Mouse (Mus musculus): ENCODE data around the gene Tgfa.

Tgfa gene

DNA sequence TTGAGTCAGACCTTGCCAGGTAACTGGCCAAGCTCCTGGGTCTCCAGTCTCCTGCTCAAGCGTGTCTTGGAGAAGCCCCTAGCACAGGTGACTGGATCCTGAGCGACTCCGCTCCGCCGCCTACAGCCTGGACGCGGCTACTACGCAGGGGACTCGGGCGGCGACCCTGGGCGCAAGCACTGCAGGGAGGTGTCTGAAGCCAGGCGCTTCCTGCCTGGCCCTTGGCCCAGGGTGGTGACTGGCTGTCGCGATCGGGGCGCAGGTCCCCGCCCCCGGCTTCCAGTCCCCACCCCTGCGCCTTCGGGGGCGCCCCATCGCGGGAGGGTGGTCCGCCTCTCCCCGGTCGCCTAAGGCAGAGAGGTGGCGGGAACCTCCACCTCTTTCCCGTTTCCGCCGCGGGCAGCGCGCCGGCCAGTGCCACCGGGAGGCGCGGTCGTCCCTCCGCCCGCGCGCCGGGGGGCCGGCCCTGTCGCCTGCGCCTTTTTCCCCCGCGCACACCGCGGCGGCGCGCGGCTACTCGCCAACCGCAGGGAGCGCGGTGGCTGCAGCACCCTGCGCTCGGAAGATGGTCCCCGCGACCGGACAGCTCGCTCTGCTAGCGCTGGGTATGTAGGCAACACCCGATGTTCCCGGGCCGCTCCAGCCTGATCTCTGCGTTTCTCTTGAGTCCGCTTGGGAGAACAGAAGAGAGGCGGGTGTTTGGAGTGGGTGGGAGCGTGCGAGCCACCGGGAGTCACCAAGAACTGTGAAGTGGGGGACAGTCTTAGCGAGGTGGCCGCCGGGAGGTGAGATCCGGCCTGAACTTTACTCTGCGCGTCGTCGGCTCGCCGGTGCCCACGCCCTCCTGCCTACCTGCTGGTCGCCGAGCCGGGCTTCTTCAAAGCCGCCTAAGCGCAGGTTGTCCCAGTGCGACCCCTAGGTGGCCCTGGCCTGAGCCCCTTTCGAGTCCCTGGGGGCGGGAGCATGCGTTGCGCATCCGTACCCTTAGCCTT, at the start of gene Tgfa:
Gene Tgfa, plus strand, starts transcription at position 283 of the 992 bp plus-strand sequence.
- TF ChIP-seq NANOG (IDR thresholded peaks at IDR 0.05; ENCODE audit: borderline replicate concordance, low read length) (no peak), CTCF (conservative IDR thresholded peaks at IDR 0.05; ENCODE audit: low read length) (peak; percentile 23)
- peak within 1 kb of the TSS; percentile 84 for H3K4me3 ChIP-seq (replicated peaks; ENCODE audit: low read length)
- no peaks in the 10 kb centered on the region for H3K36me3 ChIP-seq (ENCODE audit: insufficient read depth, low read length)
- peaks cover 17% of the 10 kb centered on the region for H3K4me1 ChIP-seq (replicated peaks; ENCODE audit: low read depth, low read length)
- no peaks in the 10 kb centered on the region for H3K9me3 ChIP-seq (ENCODE audit: low read length)
- peaks cover 67% of the 10 kb centered on the region for H3K27me3 ChIP-seq (ENCODE audit: insufficient read depth, low read length)

- H3K36me3 ChIP-seq (ENCODE audit: insufficient read depth, low read length), result no peaks in the 10 kb centered on the region
- TF ChIP-seq NANOG (IDR thresholded peaks at IDR 0.05; ENCODE audit: borderline replicate concordance, low read length), result no peak
- no peak for TF ChIP-seq POU5F1 (IDR thresholded peaks at IDR 0.05; ENCODE audit: borderline replicate concordance, low read length)
- TF ChIP-seq CTCF (conservative IDR thresholded peaks at IDR 0.05; ENCODE audit: low read length), result no peak
- no peak overlapping the region for H3K4me3 ChIP-seq (replicated peaks; ENCODE audit: low read length)
- no peaks in the 10 kb centered on the region for H3K4me1 ChIP-seq (replicated peaks; ENCODE audit: low read depth, low read length)
- peaks cover 13% of the 10 kb centered on the region for H3K9me3 ChIP-seq (ENCODE audit: low read length)
- H3K27me3 ChIP-seq (ENCODE audit: insufficient read depth, low read length), result peaks cover 7% of the 10 kb centered on the region; the same call in 1 of the 2 replicates
Measured at GRCm38 (mm10) chr6:86148518-86148917, 46.5 kb upstream of the Tgfa start.

DNA sequence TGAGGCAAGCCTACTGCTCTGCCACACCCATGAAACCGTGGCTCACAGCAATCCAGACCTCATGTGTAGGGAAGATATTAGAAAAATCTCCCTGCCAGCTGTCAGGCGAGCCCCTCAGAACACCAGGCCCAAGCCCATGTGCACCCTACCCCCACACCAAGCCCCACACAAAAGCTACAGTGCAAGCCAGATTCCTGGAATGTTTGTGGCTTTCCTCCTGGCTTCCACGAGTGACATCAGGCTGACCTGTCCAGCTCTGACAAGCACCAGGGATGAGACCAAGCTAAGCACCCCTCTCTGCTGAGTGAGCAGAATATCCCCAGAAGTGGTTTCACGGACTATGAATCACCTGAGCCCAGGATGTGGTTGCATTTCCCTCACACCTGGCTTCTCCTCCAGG, 46.0 kb upstream of the Tgfa start:
- H3K4me1 ChIP-seq (replicated peaks; ENCODE audit: low read depth, low read length), result no peaks in the 10 kb centered on the region
- peaks cover 9% of the 10 kb centered on the region; the same call in 1 of the 2 replicates for H3K27me3 ChIP-seq (ENCODE audit: insufficient read depth, low read length)
- H3K9me3 ChIP-seq (ENCODE audit: low read length), result peaks cover 13% of the 10 kb centered on the region
- TF ChIP-seq POU5F1 (IDR thresholded peaks at IDR 0.05; ENCODE audit: borderline replicate concordance, low read length) (no peak), CTCF (conservative IDR thresholded peaks at IDR 0.05; ENCODE audit: low read length) (no peak), NANOG (IDR thresholded peaks at IDR 0.05; ENCODE audit: borderline replicate concordance, low read length) (no peak)
- H3K4me3 ChIP-seq (replicated peaks; ENCODE audit: low read length), result no peak overlapping the region
- no peaks in the 10 kb centered on the region for H3K36me3 ChIP-seq (ENCODE audit: insufficient read depth, low read length)

GRCm38 (mm10) chr6:86152676-86153075, 42.3 kb upstream of the Tgfa start:
- no peaks in the 10 kb centered on the region for H3K36me3 ChIP-seq (ENCODE audit: insufficient read depth, low read length)
- H3K9me3 ChIP-seq (ENCODE audit: low read length), result peaks cover 8% of the 10 kb centered on the region; the same call in 1 of the 2 replicates
- TF ChIP-seq CTCF (conservative IDR thresholded peaks at IDR 0.05; ENCODE audit: low read length) (no peak), POU5F1 (IDR thresholded peaks at IDR 0.05; ENCODE audit: borderline replicate concordance, low read length) (no peak), NANOG (IDR thresholded peaks at IDR 0.05; ENCODE audit: borderline replicate concordance, low read length) (no peak)
- peaks cover 25% of the 10 kb centered on the region; the same call in 1 of the 2 replicates for H3K27me3 ChIP-seq (ENCODE audit: insufficient read depth, low read length)
- H3K4me1 ChIP-seq (replicated peaks; ENCODE audit: low read depth, low read length), result peaks cover 9% of the 10 kb centered on the region
- no peak overlapping the region for H3K4me3 ChIP-seq (replicated peaks; ENCODE audit: low read length)

DNA sequence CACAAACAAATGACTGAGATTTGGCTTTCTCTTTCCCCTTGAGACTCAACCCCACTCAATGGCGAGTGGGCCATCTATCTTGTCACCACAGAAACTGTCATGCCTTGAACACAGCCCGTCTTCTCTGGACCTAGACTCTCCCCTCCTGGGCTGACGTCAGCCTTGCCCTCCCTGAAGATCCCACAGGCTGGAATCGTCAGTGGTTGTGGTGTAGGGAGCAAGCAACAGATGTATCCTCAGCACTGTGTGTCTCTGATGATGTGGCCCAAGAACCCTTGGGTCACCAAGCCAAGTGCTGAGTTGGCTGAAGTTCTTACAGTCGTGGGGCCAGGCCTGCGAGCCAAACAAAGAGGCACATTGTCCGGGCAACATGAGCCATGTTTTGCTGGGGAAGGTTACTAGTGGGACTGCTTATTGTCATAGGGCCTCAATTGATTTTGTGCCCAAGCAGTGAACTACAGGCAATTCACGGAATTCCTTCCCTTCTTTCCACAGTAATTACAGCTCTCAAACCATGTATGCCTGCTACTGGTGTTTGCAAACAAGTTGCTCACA, 41.5 kb upstream of the Tgfa start:
- TF ChIP-seq CTCF (conservative IDR thresholded peaks at IDR 0.05; ENCODE audit: low read length), result no peak
- no peak for TF ChIP-seq POU5F1 (IDR thresholded peaks at IDR 0.05; ENCODE audit: borderline replicate concordance, low read length)
- TF ChIP-seq NANOG (IDR thresholded peaks at IDR 0.05; ENCODE audit: borderline replicate concordance, low read length), result no peak
- H3K27me3 ChIP-seq (ENCODE audit: insufficient read depth, low read length), result peaks cover 25% of the 10 kb centered on the region; the same call in 1 of the 2 replicates
- H3K9me3 ChIP-seq (ENCODE audit: low read length), result peaks cover 8% of the 10 kb centered on the region; the same call in 1 of the 2 replicates
- H3K36me3 ChIP-seq (ENCODE audit: insufficient read depth, low read length), result no peaks in the 10 kb centered on the region
- peaks cover 11% of the 10 kb centered on the region for H3K4me1 ChIP-seq (replicated peaks; ENCODE audit: low read depth, low read length)
- no peak overlapping the region for H3K4me3 ChIP-seq (replicated peaks; ENCODE audit: low read length)

DNA sequence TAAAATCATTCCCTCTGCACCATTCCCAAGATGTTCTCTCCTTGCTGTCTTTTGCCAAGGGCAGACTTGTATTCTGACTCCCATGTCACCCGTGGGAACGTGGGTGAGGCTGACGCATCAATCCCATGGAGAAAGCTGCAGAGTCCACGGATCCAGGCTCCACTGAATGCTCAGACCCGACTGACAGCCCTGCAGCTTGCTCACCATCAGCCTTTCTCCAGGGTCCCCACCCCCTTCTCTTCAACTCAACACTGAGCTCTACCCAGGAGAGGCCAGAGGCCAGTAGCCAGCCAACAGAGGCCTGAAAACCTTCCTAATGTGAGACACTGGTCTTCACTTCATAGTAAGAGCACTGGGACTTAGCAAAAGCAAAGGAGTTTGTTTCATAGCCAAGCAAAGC, 41.0 kb upstream of the Tgfa start:
- H3K36me3 ChIP-seq (ENCODE audit: insufficient read depth, low read length), result no peaks in the 10 kb centered on the region
- H3K4me3 ChIP-seq (replicated peaks; ENCODE audit: low read length), result no peak overlapping the region
- peaks cover 25% of the 10 kb centered on the region; the same call in 1 of the 2 replicates for H3K27me3 ChIP-seq (ENCODE audit: insufficient read depth, low read length)
- H3K4me1 ChIP-seq (replicated peaks; ENCODE audit: low read depth, low read length), result peaks cover 11% of the 10 kb centered on the region
- TF ChIP-seq NANOG (IDR thresholded peaks at IDR 0.05; ENCODE audit: borderline replicate concordance, low read length) (no peak), CTCF (conservative IDR thresholded peaks at IDR 0.05; ENCODE audit: low read length) (no peak), POU5F1 (IDR thresholded peaks at IDR 0.05; ENCODE audit: borderline replicate concordance, low read length) (no peak)
- H3K9me3 ChIP-seq (ENCODE audit: low read length), result peaks cover 8% of the 10 kb centered on the region; the same call in 1 of the 2 replicates

DNA sequence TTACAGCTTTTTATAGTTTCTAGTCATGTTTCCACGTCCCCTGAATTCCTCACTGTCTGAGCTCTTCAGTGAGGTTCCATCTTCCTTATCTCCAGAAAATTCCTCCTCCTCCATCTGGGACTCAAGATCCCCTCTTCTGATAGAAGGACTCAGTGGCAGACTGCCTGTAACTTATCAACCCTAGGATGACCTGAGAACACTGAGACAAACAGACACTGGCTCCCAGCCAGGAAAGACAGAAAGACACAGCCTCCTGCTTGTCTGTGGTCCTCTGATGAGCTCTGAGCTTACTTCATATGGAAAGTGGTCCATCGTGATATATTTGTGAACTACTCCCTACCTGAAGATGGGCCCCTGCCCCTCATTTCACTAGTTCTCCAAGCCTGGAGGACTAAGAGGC, 40.5 kb upstream of the Tgfa start:
- H3K27me3 ChIP-seq (ENCODE audit: insufficient read depth, low read length), result peaks cover 22% of the 10 kb centered on the region; the same call in 1 of the 2 replicates
- no peak overlapping the region for H3K4me3 ChIP-seq (replicated peaks; ENCODE audit: low read length)
- no peak for TF ChIP-seq POU5F1 (IDR thresholded peaks at IDR 0.05; ENCODE audit: borderline replicate concordance, low read length)
- no peak for TF ChIP-seq NANOG (IDR thresholded peaks at IDR 0.05; ENCODE audit: borderline replicate concordance, low read length)
- TF ChIP-seq CTCF (conservative IDR thresholded peaks at IDR 0.05; ENCODE audit: low read length), result no peak
- H3K4me1 ChIP-seq (replicated peaks; ENCODE audit: low read depth, low read length), result peaks cover 11% of the 10 kb centered on the region
- no peaks in the 10 kb centered on the region for H3K36me3 ChIP-seq (ENCODE audit: insufficient read depth, low read length)
- peaks cover 8% of the 10 kb centered on the region; the same call in 1 of the 2 replicates for H3K9me3 ChIP-seq (ENCODE audit: low read length)

Data from E14TG2a.4 (cell line).